Mouse (Mus musculus): ENCODE results near the gene Pin1rt1.

DNA sequence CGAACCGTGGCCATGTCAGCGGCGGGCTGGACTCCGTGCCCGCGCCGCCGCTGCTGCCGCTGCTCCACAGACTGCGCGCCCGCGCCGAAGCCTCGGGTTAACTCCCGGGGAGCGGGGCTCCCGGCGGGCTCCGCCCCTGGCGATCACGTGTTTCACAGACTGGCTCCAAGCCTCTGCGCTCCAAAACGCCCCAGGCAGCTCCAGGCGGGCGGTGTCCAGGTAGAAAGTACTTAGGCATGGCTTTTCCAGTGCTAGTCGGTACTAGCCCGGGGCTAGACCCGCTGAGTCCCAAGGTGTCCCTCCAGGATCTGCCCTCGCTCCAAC is 26.5 kb upstream of the Pin1rt1 start, which contains the start of gene Depdc7:
- TF ChIP-seq CTCF (IDR thresholded peaks at IDR 0.05; ENCODE audit: extremely low read depth, insufficient read depth, low read length) (no peak), POLR2A (IDR thresholded peaks at IDR 0.05; ENCODE audit: extremely low read depth, insufficient read depth, low read length) (no peak)

Data from cortical plate, adult 2 months (tissue).